ENCODE assay signal across 24 mouse cellular contexts in the genomic region with DNA sequence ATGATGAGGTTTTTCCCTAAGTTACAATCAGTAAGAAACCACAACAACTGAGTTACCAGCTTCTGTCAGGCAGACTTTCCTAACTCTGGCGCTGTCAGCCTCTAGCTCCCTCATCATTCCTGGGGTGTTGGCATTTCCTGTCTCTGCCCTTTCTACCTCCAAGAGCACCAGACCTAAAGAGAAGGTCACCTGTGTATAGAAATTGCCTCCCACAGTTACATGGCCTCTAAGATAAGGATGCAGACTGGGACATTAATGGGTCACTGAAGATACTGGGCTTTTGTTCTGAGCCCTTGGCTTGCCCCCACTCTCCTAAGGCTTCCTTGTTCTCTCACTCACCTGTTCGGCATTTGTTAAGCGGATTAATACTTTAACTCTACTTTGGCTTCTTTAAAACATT.
"Had no signal": no experiment of that assay in that cellular context is flagged by ENCODE, and none has a peak within 500 bp of the region (broad histone marks: within the 10 kb centered on the region; RNA-seq: fewer than 3 reads in every experiment).

No protein-coding gene starts in this region.

- DNase-seq: gastrocnemius, postnatal 14 days; heart, adult 2 months; heart, postnatal 10 days; heart, postnatal 4 days; kidney, adult 18-20 months; kidney, adult 8-10 months; kidney, postnatal 14 days; kidney, postnatal 36 days; layer of hippocampus, adult 9-11 months; layer of hippocampus, postnatal 36 days; left cerebral cortex, postnatal 4 days; liver, embryonic 13.5 days had no signal

- H3K4me3 ChIP-seq: heart, adult 2 months; heart, embryonic 12.5 days; hindbrain, embryonic 10.5 days; hindbrain, embryonic 12.5 days; intestine, embryonic 15.5 days; kidney, embryonic 15.5 days; limb, embryonic 13.5 days; limb, embryonic 15.5 days; liver, embryonic 13.5 days; liver, embryonic 15.5 days had no signal

- ATAC-seq: hindbrain, embryonic 16.5 days; inflammation-experienced regulatory T-cells, adult 6 months; intestine, embryonic 15.5 days had no signal

- H3K4me1 ChIP-seq: liver, embryonic 13.5 days had no signal

- H3K27ac ChIP-seq: heart, adult 2 months; hindbrain, embryonic 10.5 days; hindbrain, embryonic 12.5 days; hindbrain, embryonic 14.5 days; intestine, embryonic 15.5 days; kidney, embryonic 15.5 days; kidney, postnatal 0 days; limb, embryonic 13.5 days; limb, embryonic 15.5 days; liver, embryonic 13.5 days; liver, embryonic 15.5 days had no signal

- H3K36me3 ChIP-seq: heart, embryonic 12.5 days; hindbrain, embryonic 10.5 days; hindbrain, embryonic 12.5 days; intestine, embryonic 15.5 days; kidney, embryonic 15.5 days; limb, embryonic 13.5 days; limb, embryonic 15.5 days; liver, embryonic 13.5 days; liver, embryonic 15.5 days had no signal

- H3K4me2 ChIP-seq: heart, embryonic 12.5 days; hindbrain, embryonic 12.5 days; hindbrain, embryonic 14.5 days; intestine, embryonic 15.5 days; kidney, embryonic 15.5 days; limb, embryonic 13.5 days; limb, embryonic 15.5 days; liver, embryonic 13.5 days; liver, embryonic 15.5 days had no signal

- H3K9ac ChIP-seq: heart, embryonic 12.5 days; hindbrain, embryonic 12.5 days; hindbrain, embryonic 14.5 days; intestine, embryonic 15.5 days; kidney, embryonic 15.5 days; limb, embryonic 13.5 days; limb, embryonic 15.5 days; liver, embryonic 13.5 days; liver, embryonic 15.5 days had no signal

- H3K27me3 ChIP-seq: heart, embryonic 12.5 days; hindbrain, embryonic 12.5 days; intestine, embryonic 15.5 days; kidney, embryonic 15.5 days; limb, embryonic 13.5 days; limb, embryonic 15.5 days had no signal

- H3K9me3 ChIP-seq: hindbrain, embryonic 10.5 days; intestine, embryonic 15.5 days; kidney, embryonic 15.5 days; limb, embryonic 13.5 days; limb, embryonic 15.5 days; liver, embryonic 13.5 days; liver, embryonic 15.5 days had no signal
